Mouse (Mus musculus): ENCODE measurements around the gene Gm20716. TPM values are rescaled to one million over a fixed set of nuclear protein-coding genes. Genes with fewer than 3 reads are reported as not detected.
A peak's percentile ranks its signal among the peaks of the same experiment; 100 is the strongest.
"Not testable (repeated sequence)": the region's sequence is repeated elsewhere in the genome, so short reads cannot be mapped to it uniquely, and the experiment has no call there.

Gm20716 gene
- polyA plus RNA-seq, 1 experiment from 2014 or later: 26.0 TPM

DNA sequence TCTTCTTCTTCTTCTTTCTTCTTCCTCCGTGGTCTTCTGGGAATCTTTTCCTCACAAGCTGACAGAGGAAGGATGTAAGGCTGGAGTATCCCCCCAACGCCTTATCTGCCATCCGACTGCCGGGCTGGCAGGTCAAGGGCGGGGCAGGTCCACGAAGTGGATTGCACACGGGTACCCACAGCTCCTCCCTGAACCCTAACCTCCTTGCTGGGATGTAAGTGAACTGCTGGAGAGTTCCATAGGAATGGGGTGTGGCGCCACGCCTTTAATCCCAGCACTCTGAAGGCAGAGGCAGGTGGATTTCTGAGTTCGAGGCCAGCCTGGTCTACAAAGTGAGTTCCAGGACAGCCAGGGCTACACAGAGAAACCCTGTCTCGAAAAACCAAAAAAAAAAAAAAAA, 72.2 kb downstream of the Gm20716 start:
- H3K36me3 ChIP-seq; H3K4me3 ChIP-seq; H3K9ac ChIP-seq (replicated peaks); ATAC-seq (replicated peaks); H3K27me3 ChIP-seq; H3K27ac ChIP-seq (replicated peaks); H3K4me2 ChIP-seq (replicated peaks); H3K9me3 ChIP-seq: not testable (repeated sequence)
- peaks cover 20% of the 10 kb centered on the region for H3K4me1 ChIP-seq
- WGBS: 65% methylated on average over 10 of the region's 11 CpGs

DNA sequence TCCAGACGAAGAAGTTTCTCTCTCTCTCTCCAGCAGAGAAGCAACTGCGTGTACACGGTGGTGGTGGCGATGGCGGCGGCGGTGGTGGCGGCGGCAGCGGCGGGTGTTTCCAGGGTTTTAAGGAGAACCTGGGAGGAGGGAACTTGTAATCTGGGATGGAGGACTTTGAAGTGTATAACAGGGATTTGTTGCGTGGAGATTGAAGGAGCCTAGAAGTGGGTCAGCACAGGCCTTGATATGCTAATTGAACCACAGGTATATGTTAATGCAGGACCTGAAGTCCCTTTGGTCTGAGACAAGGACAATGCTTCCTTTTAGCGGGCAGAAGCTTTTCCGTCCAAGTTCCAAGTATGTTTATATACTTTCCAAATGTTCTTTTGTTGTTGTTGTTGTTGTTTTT, 73.8 kb downstream of the Gm20716 start:
- H3K27me3 ChIP-seq: no peaks in the 10 kb centered on the region
- no peak for ATAC-seq (replicated peaks)
- WGBS: 25% methylated on average over 14 of the region's 14 CpGs

DNA sequence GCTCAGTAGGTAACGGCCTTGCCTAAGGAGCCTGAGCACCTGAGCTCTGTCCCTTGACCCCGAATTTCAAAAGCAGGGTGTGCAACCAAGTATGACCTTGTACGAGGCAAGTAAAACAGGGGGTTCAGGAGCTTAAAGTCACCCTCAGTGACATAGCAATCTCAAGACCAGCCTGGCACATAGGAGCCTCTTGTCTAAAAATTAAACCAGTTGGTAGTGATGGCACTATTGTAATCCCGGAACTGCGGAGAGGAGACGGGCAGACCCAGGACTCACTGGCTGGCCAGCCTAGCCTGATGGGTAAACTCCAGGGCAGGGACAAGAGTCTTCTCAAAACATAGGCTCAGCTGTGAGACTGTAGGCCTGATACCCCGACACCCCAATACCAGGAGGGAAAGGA, 74.5 kb downstream of the Gm20716 start:
- Histone ChIP-seq H3K36me3 (no peaks in the 10 kb centered on the region), H3K27me3 (no peaks in the 10 kb centered on the region), H3K4me2 (replicated peaks) (no peak overlapping the region), H3K9ac (replicated peaks) (no peak overlapping the region), H3K4me3 (no peak overlapping the region), H3K4me1 (peaks cover 20% of the 10 kb centered on the region), H3K9me3 (no peaks in the 10 kb centered on the region), H3K27ac (replicated peaks) (no peak overlapping the region)
- ATAC-seq (replicated peaks): no peak
- WGBS: 88% methylated on average over 7 of the region's 7 CpGs

More for the DNA sequence above, 73.8 kb downstream of the Gm20716 start:
- Histone ChIP-seq H3K27ac (replicated peaks) (no peak overlapping the region), H3K9me3 (no peaks in the 10 kb centered on the region), H3K4me1 (peaks cover 20% of the 10 kb centered on the region), H3K4me3 (no peak overlapping the region), H3K9ac (replicated peaks) (no peak overlapping the region), H3K36me3 (no peaks in the 10 kb centered on the region), H3K4me2 (replicated peaks) (no peak overlapping the region)

DNA sequence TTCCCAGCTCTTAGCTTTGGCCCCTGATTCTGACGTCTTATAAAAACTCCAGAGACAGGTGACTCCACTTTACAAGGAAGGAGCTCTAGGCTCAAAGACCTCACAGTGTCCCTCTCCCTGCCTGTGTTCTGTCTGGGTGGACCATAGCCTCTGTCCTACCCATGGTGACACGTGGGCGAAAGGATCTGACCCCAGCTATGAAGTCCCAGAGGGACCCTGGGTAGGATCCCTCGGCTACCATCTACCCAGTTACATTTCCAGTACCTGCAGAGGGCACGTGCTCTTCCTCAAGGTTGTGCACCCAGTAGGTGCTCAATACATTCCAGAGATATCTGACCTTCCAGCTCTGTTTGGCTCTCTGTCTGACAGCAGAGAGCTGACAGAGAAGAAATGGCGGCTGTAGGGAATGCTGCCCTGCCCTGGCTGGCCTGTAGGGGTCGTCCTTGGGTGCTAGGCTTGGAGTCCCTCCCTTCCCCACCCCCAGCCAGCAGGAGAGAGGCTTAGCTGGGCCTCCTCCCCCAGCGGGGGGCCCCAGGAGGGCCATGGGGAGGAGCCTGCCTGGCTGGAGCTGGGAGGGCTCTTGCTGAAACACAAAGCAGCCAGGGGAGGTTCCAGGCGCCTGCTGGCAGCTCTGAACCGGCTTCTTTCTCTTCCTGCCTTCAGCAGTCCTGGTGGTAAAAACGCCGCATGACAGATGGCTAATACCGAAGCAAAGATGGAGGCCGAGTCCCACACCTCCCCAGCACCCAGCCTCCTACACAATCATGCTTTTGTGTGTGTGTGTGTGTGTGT, 75.9 kb downstream of the Gm20716 start:
- H3K4me2 ChIP-seq (replicated peaks): no peak overlapping the region; the same call in 1 of the 2 replicates
- H3K9ac ChIP-seq (replicated peaks): no peak overlapping the region; the same call in 1 of the 2 replicates
- ATAC-seq (replicated peaks): peak; percentile 85
- no peaks in the 10 kb centered on the region for H3K36me3 ChIP-seq
- H3K27ac ChIP-seq (replicated peaks): peak overlapping the region; percentile 51
- H3K4me1 ChIP-seq: peaks cover 15% of the 10 kb centered on the region
- H3K27me3 ChIP-seq: no peaks in the 10 kb centered on the region
- WGBS: 21% methylated on average over 13 of the region's 14 CpGs
- H3K4me3 ChIP-seq: no peak overlapping the region
- no peaks in the 10 kb centered on the region for H3K9me3 ChIP-seq

DNA sequence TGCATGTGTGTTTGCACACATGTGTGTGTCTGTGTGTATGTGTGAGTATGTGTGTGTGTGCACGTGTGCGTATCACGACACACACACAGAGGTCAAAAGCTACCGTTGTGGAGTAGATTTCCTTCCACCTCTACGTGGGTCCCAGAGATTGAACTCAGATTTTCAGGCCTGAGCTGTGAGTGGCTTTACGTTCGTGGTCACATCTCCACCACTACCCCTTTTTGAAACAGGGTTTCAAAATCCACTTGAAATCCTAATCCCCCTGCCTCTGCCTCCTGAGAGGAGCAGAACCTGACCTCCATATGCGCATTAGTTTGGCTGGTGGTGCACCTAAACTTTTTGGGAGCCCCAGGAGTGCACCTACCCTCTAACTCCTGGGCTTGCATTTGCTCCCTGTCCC, 80.9 kb downstream of the Gm20716 start:
- H3K4me2 ChIP-seq (replicated peaks): no peak overlapping the region
- H3K4me1 ChIP-seq: peaks cover 2% of the 10 kb centered on the region
- no peak for ATAC-seq (replicated peaks)
- H3K9ac ChIP-seq (replicated peaks): no peak overlapping the region
- no peaks in the 10 kb centered on the region for H3K36me3 ChIP-seq
- no peak overlapping the region for H3K4me3 ChIP-seq
- 91% methylated on average over 8 of the region's 8 CpGs for WGBS
- no peaks in the 10 kb centered on the region for H3K27me3 ChIP-seq
- H3K27ac ChIP-seq (replicated peaks): no peak overlapping the region
- H3K9me3 ChIP-seq: no peaks in the 10 kb centered on the region

DNA sequence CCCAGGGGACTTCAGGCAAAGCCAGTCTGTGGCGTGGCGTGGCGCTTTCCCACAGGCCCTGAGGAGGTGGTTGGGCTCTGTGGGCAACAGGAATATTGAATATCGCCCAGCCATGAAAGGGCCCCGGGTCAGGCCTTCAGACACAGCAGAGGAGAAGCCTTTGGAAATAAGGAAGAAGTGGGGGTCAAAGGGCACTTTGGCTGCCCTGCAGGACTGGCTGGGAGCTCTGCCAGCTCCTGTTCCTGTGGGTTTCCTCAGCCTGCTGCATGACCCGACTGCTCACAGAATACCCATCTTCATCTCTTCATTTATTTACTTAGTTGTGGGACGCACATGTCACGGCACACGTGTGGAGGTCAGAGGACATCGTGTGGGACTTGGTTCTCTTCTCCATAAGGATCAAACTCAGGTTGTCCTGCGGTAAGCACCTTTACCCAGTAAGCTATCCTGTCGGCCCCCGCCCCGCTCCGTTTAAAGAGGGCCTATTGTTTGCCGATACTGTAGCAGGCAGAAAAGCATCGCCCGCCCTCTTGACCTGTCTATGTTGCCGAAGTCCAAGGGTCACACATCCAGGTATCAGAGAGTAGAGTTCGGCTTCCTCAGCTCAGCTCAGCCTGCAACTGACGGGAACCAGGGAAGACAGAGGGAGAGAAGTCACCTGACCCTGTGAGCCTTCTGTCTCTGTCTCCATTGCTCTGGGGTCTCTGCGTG, 82.3 kb downstream of the Gm20716 start:
- Histone ChIP-seq H3K9ac (replicated peaks) (no peak overlapping the region), H3K4me2 (replicated peaks) (no peak overlapping the region), H3K9me3 (no peaks in the 10 kb centered on the region), H3K36me3 (no peaks in the 10 kb centered on the region), H3K4me1 (peaks cover 7% of the 10 kb centered on the region), H3K27me3 (no peaks in the 10 kb centered on the region), H3K4me3 (no peak overlapping the region), H3K27ac (replicated peaks) (no peak overlapping the region)
- WGBS: 77% methylated on average over 22 of the region's 22 CpGs
- no peak for ATAC-seq (replicated peaks)

DNA sequence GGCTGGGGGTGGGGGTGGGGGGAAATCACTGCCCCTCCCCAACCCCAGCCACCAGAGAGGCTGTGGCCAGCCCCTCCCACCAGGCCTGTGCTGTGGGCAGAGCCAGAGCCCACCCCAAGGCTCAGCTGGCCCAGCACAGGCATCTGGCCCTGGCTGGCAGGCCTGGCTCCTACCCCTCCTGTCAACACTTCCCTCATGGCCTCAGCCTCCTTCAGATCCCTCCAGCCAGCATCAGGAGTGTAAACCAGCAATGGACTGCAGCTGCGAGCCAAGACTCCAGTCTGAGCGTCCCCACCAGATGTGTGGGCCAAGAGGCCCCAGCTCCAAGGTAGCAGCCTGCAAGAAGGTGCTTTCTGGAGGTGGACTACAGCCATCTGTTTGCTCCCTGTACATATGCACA, 84.7 kb downstream of the Gm20716 start:
- H3K27me3 ChIP-seq: no peaks in the 10 kb centered on the region
- H3K27ac ChIP-seq (replicated peaks): no peak overlapping the region
- no peak overlapping the region for H3K9ac ChIP-seq (replicated peaks)
- 63% methylated on average over 2 of the region's 2 CpGs for WGBS
- no peaks in the 10 kb centered on the region for H3K9me3 ChIP-seq
- H3K4me2 ChIP-seq (replicated peaks): no peak overlapping the region
- H3K36me3 ChIP-seq: no peaks in the 10 kb centered on the region
- no peak for ATAC-seq (replicated peaks)
- H3K4me1 ChIP-seq: peaks cover 7% of the 10 kb centered on the region
- H3K4me3 ChIP-seq: no peak overlapping the region

DNA sequence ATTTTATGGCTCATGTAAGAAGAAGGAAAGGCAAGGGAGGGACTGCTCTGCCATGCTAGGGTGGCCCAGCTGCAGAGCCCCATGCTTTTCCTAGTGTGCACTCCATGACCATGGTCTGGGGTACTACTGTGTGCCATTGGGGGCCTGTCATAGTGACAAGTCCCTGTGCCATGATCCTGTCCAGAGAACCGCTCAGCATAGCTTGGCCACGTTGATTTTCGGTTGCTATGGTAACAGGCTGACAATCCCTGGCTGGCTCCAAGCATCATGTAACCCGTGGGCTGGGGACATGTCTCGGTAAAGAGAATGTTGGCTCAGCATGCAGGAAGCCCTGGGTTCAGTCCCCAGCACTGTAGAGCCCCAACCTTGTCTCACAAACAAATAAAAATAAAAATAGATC, 86.4 kb downstream of the Gm20716 start:
- peaks cover 7% of the 10 kb centered on the region for H3K4me1 ChIP-seq
- no peak overlapping the region for H3K9ac ChIP-seq (replicated peaks)
- no peak overlapping the region for H3K4me2 ChIP-seq (replicated peaks)
- H3K4me3 ChIP-seq: no peak overlapping the region
- H3K9me3 ChIP-seq: no peaks in the 10 kb centered on the region
- peak; percentile 41; the same call in 1 of the 2 replicates for ATAC-seq (replicated peaks)
- WGBS: 26% methylated on average over 5 of the region's 5 CpGs
- no peak overlapping the region; the same call in 1 of the 2 replicates for H3K27ac ChIP-seq (replicated peaks)
- no peaks in the 10 kb centered on the region for H3K27me3 ChIP-seq
- H3K36me3 ChIP-seq: no peaks in the 10 kb centered on the region

DNA sequence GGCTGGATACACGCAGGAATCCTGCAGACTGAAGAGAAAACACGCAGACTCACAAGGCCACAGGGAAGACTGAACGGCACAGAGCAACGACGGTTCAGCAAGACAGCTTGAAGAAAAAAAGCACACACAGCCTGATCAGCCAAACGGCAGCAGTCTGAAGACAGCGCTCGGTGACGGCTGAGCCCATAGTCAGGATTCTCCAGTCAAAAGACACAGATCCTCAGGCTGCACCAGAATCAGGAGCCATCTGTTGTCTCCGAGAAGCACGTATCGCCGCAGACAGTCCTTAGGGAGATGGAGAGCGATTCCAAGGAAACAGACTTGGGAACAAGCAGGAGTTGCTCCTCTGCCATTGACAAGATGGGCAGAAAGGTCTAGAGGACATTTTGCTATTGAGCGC, 93.0 kb downstream of the Gm20716 start:
- ATAC-seq (replicated peaks): peak; percentile 51; the same call in 1 of the 2 replicates
- H3K4me1 ChIP-seq: no peaks in the 10 kb centered on the region
- no peaks in the 10 kb centered on the region for H3K9me3 ChIP-seq
- 62% methylated on average over 15 of the region's 15 CpGs for WGBS
- H3K9ac ChIP-seq (replicated peaks): no peak overlapping the region
- peak overlapping the region; percentile 62 for H3K27ac ChIP-seq (replicated peaks)
- no peak overlapping the region for H3K4me3 ChIP-seq
- no peaks in the 10 kb centered on the region for H3K36me3 ChIP-seq
- no peaks in the 10 kb centered on the region for H3K27me3 ChIP-seq
- no peak overlapping the region for H3K4me2 ChIP-seq (replicated peaks)

Small RNAs within 50 kb of the gene (microRNA-seq; reads per million reads assigned to microRNA genes)
- not detected for gene Gm24561

Other genes with a start within 250 kb of the Gm20716 start
- 0.13 and 0.28 TPM in 2 replicates for gene Ripor3, start 219.7 kb downstream of the Gm20716 start, polyA plus RNA-seq (2015; fragmentation: Nextera tagmentation; extraction: Ambion mirVana)
- gene Pard6b, start 149.4 kb downstream of the Gm20716 start, polyA plus RNA-seq (2015; fragmentation: Nextera tagmentation; extraction: Ambion mirVana): 6.9 and 7.4 TPM in 2 replicates
- 4.4 and 13.6 TPM in 2 replicates for gene Adnp, start 23.3 kb downstream of the Gm20716 start, polyA plus RNA-seq (2015; fragmentation: Nextera tagmentation; extraction: Ambion mirVana)
- 63.2 and 74.5 TPM in 2 replicates for gene Dpm1, start 227 bp upstream of the Gm20716 start, polyA plus RNA-seq (2015; fragmentation: Nextera tagmentation; extraction: Ambion mirVana)
- gene Mocs3, start 258 bp upstream of the Gm20716 start, polyA plus RNA-seq (2015; fragmentation: Nextera tagmentation; extraction: Ambion mirVana): 10.2 and 10.3 TPM in 2 replicates
- gene Kcng1, start 51.4 kb upstream of the Gm20716 start, polyA plus RNA-seq (2015; fragmentation: Nextera tagmentation; extraction: Ambion mirVana): 16.0 and 16.7 TPM in 2 replicates